Mouse (Mus musculus): ENCODE results near the gene Aff1. TPM values are rescaled to one million over a fixed set of nuclear protein-coding genes. Genes with fewer than 3 reads are reported as not detected.

Aff1 gene
- total RNA-seq, 2 experiments from 2014 or later: 40.6 to 45.9 TPM

- DNase-seq (ENCODE audit: low spot score): no peak
Measured at GRCm38 (mm10) chr5:103748343-103748742, 56.2 kb downstream of the Aff1 start.

- DNase-seq (ENCODE audit: low spot score): no peak
Measured at GRCm38 (mm10) chr5:103749465-103750285, 57.5 kb downstream of the Aff1 start.

- DNase-seq (ENCODE audit: low spot score): no peak
Measured at GRCm38 (mm10) chr5:103752665-103753510, 60.7 kb downstream of the Aff1 start.

GRCm38 (mm10) chr5:103753511-103754329 is 61.5 kb downstream of the Aff1 start:
- DNase-seq (ENCODE audit: low spot score): peak; percentile 85

GRCm38 (mm10) chr5:103754330-103755134 is 62.4 kb downstream of the Aff1 start:
- peak; percentile 49 for DNase-seq (ENCODE audit: low spot score)

GRCm38 (mm10) chr5:103755135-103755487 is 62.9 kb downstream of the Aff1 start:
- DNase-seq (ENCODE audit: low spot score): no peak

GRCm38 (mm10) chr5:103756231-103756714 is 64.1 kb downstream of the Aff1 start:
- DNase-seq (ENCODE audit: low spot score): no peak

GRCm38 (mm10) chr5:103758491-103758890 is 66.3 kb downstream of the Aff1 start:
- DNase-seq (ENCODE audit: low spot score): no peak

GRCm38 (mm10) chr5:103759489-103760424 is 67.6 kb downstream of the Aff1 start:
- no peak for DNase-seq (ENCODE audit: low spot score)

GRCm38 (mm10) chr5:103760425-103761131 is 68.4 kb downstream of the Aff1 start:
- DNase-seq (ENCODE audit: low spot score): peak; percentile 51

- no peak for DNase-seq (ENCODE audit: low spot score)
Measured at GRCm38 (mm10) chr5:103761754-103762153, 69.6 kb downstream of the Aff1 start.

- DNase-seq (ENCODE audit: low spot score): no peak
Measured at GRCm38 (mm10) chr5:103762850-103763254, 70.7 kb downstream of the Aff1 start.

GRCm38 (mm10) chr5:103765356-103765755 is 73.2 kb downstream of the Aff1 start:
- no peak for DNase-seq (ENCODE audit: low spot score)

- no peak for DNase-seq (ENCODE audit: low spot score)
Measured at GRCm38 (mm10) chr5:103765758-103766431, 73.7 kb downstream of the Aff1 start.

- DNase-seq (ENCODE audit: low spot score): no peak
Measured at GRCm38 (mm10) chr5:103766432-103766815, 74.2 kb downstream of the Aff1 start.

- no peak for DNase-seq (ENCODE audit: low spot score)
Measured at GRCm38 (mm10) chr5:103768961-103769360, 76.8 kb downstream of the Aff1 start.

GRCm38 (mm10) chr5:103769701-103770100 is 77.5 kb downstream of the Aff1 start:
- DNase-seq (ENCODE audit: low spot score): no peak

All from gastrocnemius, adult 18-20 months (tissue).